Comparison of ENCODE assay signal across 8 mouse cellular contexts in the genomic region with DNA sequence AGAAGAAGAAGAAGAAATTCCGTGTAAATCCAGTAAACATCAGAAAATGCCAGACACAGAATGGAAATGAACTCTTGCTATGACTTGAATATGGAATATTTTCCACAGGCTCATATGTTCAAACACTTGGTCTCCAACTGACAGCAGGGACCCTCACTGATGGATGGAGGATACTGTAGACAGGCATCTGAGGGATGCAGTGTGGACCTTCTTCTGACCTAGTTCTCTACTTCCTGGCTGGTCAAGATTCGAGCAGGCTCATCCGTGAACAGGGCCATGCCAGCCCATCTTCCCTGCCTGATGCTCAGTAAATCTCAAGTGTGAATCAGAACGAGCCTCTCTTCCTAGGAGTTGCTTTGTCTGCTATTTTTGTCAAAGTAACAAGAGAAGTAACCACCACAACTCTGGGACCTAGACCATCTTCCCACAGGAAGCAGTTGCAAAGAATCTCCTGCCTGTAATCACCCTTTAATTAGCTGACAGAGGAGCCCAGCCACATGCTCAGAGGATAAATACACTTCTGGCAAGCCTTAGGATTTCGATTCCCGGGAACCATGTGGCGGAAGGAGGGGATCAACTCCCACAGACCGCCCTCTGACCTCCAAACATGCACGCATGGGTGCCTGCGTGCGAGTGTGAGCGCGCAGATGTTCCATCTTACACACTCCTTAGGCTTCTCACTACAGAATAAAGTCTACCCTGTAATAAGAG. TPM values are rescaled to one million over a fixed set of nuclear protein-coding genes. Genes with fewer than 3 reads are reported as not detected.
A peak's percentile ranks its signal among the peaks of the same experiment; 100 is the strongest.
DNase-seq lines count a peak whose midpoint lies in the region; ATAC-seq lines count a peak whose summit lies in the region.
"Had no signal": no experiment of that assay in that cellular context is flagged by ENCODE, and none has a peak within 500 bp of the region (broad histone marks: within the 10 kb centered on the region; RNA-seq: fewer than 3 reads in every experiment).

No protein-coding gene starts in this region.

- no peaks in the 10 kb centered on the region for H3K27me3 ChIP-seq in neural tube, embryonic 15.5 days (replicated peaks)
- H3K27me3 ChIP-seq: hindbrain, embryonic 15.5 days had no signal

- H3K4me1 ChIP-seq in neural tube, embryonic 15.5 days, result no peaks in the 10 kb centered on the region
- H3K4me1 ChIP-seq: hindbrain, embryonic 15.5 days had no signal

- no peak overlapping the region for H3K9ac ChIP-seq in neural tube, embryonic 15.5 days (replicated peaks)
- H3K9ac ChIP-seq: hindbrain, embryonic 15.5 days had no signal

- no peak overlapping the region for H3K4me3 ChIP-seq in neural tube, embryonic 15.5 days (replicated peaks)
- H3K4me3 ChIP-seq: hindbrain, embryonic 15.5 days had no signal

- WGBS in neural tube, embryonic 15.5 days, result 66% methylated on average over 13 of the region's 13 CpGs

- peak; percentile 26 for DNase-seq in neural tube, embryonic 10.5 days (ENCODE audit: extremely low spot score, low spot score)
- peak; percentile 19 for DNase-seq in gastrocnemius, postnatal 25 days
- peak; percentile 46 to 48 for DNase-seq in kidney, postnatal 36 days
- peak; percentile 32 for DNase-seq in retina, adult 2 months (ENCODE audit: low read depth, low spot score)
- DNase-seq in T-cell, adult 2 months (ENCODE audit: low spot score), result no peak
- no peak for DNase-seq in spleen, postnatal 4 days (ENCODE audit: low spot score in 2 of 2)

- H3K4me2 ChIP-seq in neural tube, embryonic 15.5 days, result no peak overlapping the region
- H3K4me2 ChIP-seq: hindbrain, embryonic 15.5 days had no signal

- H3K9me3 ChIP-seq in neural tube, embryonic 15.5 days (replicated peaks), result no peaks in the 10 kb centered on the region
- H3K9me3 ChIP-seq: hindbrain, embryonic 15.5 days had no signal

- no peak overlapping the region for H3K27ac ChIP-seq in neural tube, embryonic 15.5 days (replicated peaks)
- H3K27ac ChIP-seq: hindbrain, embryonic 15.5 days had no signal

- H3K36me3 ChIP-seq in neural tube, embryonic 15.5 days, result no peaks in the 10 kb centered on the region
- H3K36me3 ChIP-seq: hindbrain, embryonic 15.5 days had no signal

- ATAC-seq in neural tube, embryonic 15.5 days (ENCODE audit: low FRiP score), result no peak

RNA-seq across cellular contexts. Expression of gene Uspl1, which starts 31.9 kb away (rescaled TPM):
- polyA plus RNA-seq in neural tube, embryonic 15.5 days (2015; fragmentation: Nextera tagmentation; extraction: Ambion mirVana), result 56.1 and 57.1 TPM in 2 replicates
- total RNA-seq in gastrocnemius, postnatal 25 days (2021), result 10 to 100 TPM; 20.2 to 22.0 TPM

RNA-seq across cellular contexts. Expression of gene Hmgb1, which starts 32.1 kb away (rescaled TPM):
- polyA plus RNA-seq in neural tube, embryonic 15.5 days (2015; fragmentation: Nextera tagmentation; extraction: Ambion mirVana), result 674 and 837 TPM in 2 replicates
- 10 to 100 TPM; 84.3 to 87.9 TPM for total RNA-seq in gastrocnemius, postnatal 25 days (2021)

Comparison
In these comparisons a context has a peak if more than half of its experiments do, and no peak if none do; other contexts are left out.
1. DNase-seq: peak in neural tube, embryonic 10.5 days (single experiment), gastrocnemius, postnatal 25 days (single experiment), kidney, postnatal 36 days (2 of 2) and retina, adult 2 months (single experiment); none in T-cell, adult 2 months (single experiment) and spleen, postnatal 4 days (0 of 2).